Mouse (Mus musculus): ENCODE data around the gene Rufy3.

Rufy3 gene

DNA sequence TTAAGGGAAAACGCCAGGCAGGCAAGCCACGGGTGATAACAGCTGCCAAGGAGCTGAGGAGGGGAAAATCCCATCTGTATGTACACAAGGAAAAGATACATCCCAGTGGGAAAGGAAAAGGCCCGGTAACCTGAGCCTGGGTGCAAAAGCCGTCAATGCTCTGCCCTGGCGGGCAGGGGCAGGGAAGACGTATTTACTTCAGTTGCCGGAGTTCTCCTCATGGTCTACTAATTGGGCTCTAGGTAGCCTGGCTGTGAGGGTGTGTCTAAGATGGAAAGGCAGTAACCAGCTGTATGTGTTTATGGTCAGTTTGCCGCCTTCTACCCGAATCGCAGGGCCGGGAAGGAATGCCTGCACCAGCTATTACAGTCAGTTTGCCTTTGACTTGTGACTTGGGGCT, 64.3 kb downstream of the Rufy3 start:
- no peak for DNase-seq (ENCODE audit: low spot score)

DNA sequence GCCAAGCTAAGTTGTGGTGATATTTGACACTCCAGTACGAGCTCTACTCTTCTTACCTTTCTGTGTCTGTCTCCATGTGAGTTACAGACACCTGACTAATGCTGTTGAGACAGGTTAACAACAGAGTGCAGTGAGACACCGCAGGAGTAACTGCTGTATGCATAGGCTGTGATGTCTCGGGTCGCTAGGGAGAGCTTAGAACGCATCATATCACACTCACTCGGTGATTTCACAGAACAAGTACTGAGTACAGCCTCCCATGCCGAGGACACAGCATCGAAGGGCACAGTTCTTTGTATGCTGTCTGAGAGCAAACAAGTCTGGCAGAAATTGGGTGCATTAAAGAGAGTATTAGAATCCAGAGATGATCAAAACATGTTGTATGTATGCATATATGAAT, 65.1 kb downstream of the Rufy3 start:
- no peak for DNase-seq (ENCODE audit: low spot score)

DNA sequence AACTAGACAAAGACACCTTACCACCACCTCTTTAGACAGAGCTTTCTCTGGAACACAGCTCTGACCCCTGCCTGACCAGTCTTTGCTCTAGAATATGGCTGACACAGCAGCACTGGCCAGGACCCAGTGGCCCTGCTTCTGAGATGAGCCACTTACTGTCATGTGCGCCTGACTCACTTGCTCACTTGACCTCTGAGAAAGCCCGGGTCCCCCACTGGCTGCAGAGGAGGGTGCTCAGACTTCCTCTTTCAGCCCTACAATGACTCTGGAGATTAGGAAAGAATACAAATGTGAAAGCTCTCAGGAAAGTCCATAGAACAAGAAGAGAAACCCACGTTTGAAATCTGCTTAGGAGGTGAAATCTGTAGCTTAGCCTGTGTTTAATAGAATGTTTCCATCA, 66.0 kb downstream of the Rufy3 start:
- peak; percentile 53 for DNase-seq (ENCODE audit: low spot score)

GRCm38 (mm10) chr5:88631545-88631944, 66.7 kb downstream of the Rufy3 start:
- DNase-seq (ENCODE audit: low spot score), result no peak

- no peak for DNase-seq (ENCODE audit: low spot score)
These were observed 67.6 kb downstream of the Rufy3 start for GRCm38 (mm10) chr5:88632463-88632862.

GRCm38 (mm10) chr5:88634076-88634475, 69.2 kb downstream of the Rufy3 start:
- no peak for DNase-seq (ENCODE audit: low spot score)

- no peak for DNase-seq (ENCODE audit: low spot score)
These were observed 77.9 kb downstream of the Rufy3 start for GRCm38 (mm10) chr5:88642786-88643185.

DNA sequence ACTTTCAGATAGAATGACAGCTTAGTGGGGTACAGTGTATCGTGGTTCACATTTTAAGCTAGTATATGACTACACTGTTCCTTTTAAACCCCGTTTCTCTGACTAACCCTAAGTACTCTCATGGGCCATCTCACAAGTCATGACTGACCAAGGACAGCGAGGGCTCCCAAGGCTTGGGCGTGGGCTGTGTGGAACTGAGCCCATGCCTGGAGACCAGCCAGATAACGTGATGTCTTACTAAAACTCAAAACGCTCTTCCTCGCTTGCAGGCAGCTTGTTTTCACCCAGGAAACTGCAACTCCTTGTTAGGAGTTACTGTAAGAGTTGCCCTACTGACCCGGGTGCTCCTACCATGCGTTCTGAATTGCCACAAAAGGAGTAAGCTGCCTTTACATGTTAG, 78.7 kb downstream of the Rufy3 start:
- DNase-seq (ENCODE audit: low spot score), result no peak

- no peak for DNase-seq (ENCODE audit: low spot score)
These were observed 80.1 kb downstream of the Rufy3 start for GRCm38 (mm10) chr5:88644901-88645300.

DNA sequence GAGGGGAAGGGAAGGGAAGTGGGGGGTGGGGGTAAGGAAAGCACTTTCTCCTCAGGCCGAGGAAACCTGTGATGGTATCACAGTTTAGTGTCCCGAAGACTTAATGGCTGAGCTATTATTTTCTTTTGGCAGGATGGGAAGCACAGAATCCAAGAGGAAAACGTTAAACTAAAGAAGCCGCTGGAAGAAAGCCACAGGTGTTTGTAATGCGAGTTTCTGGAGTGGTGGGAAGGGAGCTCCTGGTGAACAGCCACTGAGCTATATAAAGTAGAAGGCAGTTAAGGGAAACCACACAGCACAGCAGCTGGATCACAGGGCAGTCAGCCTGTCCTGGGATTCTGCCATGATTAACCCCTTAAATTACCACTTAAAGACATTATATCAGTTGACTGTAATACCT, 80.6 kb downstream of the Rufy3 start:
- DNase-seq (ENCODE audit: low spot score), result no peak

- DNase-seq (ENCODE audit: low spot score), result no peak
These were observed 84.7 kb downstream of the Rufy3 start for GRCm38 (mm10) chr5:88649250-88650173.

GRCm38 (mm10) chr5:88652589-88652988, 87.7 kb downstream of the Rufy3 start:
- no peak for DNase-seq (ENCODE audit: low spot score)

- DNase-seq (ENCODE audit: low spot score), result no peak
These were observed 93.0 kb downstream of the Rufy3 start for GRCm38 (mm10) chr5:88657868-88658267.

DNA sequence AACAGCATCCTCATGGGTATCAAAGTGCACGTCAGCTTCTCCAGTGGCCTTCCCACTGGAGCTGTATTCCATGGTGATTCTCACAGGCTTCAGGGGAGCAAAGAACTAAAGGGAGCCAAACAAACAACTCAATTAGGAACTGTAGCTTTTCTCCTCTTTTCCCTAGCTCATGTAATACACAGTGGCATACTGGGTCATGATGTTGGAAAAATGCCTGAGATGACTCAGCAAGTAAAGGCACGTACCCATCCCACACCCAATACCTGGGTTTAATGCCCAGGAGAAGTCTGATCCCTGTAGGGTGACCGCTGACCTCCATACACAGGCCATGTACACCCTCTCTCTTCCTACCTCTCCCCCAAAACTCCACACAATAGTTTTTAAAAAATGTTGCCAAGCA, 98.3 kb downstream of the Rufy3 start:
- no peak for DNase-seq (ENCODE audit: low spot score)

- no peak for DNase-seq (ENCODE audit: low spot score)
These were observed 99.0 kb downstream of the Rufy3 start for GRCm38 (mm10) chr5:88663875-88664274.

- no peak for DNase-seq (ENCODE audit: low spot score)
These were observed 110.0 kb downstream of the Rufy3 start for GRCm38 (mm10) chr5:88674703-88675442.

- DNase-seq (ENCODE audit: low spot score), result peak; percentile 87
These were observed 110.9 kb downstream of the Rufy3 start, which contains the start of gene Grsf1 for GRCm38 (mm10) chr5:88675443-88676387. Grsf1 (minus strand) TSS chr5:88676171.

GRCm38 (mm10) chr5:88678929-88679328, 114.1 kb downstream of the Rufy3 start:
- no peak for DNase-seq (ENCODE audit: low spot score)

DNA sequence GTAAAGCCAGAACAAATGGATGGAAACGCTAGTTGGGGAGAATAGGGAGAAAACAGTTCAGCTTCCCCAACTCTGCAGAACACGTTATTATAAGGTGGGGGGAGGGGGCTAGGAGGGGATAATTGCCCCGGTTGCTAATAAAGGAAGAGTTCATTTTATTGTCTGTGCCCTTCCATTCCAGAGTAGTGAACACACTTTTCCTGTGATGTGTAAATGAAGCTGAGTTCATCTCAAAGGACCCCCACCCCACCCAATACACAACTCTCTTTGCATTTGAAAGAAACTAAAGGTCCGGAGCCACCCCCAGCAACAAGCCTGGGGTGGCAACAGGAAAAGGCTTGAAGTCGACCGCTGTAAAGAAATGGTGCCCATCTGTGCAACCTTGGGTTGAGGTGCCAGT, 114.5 kb downstream of the Rufy3 start:
- DNase-seq (ENCODE audit: low spot score), result no peak

DNA sequence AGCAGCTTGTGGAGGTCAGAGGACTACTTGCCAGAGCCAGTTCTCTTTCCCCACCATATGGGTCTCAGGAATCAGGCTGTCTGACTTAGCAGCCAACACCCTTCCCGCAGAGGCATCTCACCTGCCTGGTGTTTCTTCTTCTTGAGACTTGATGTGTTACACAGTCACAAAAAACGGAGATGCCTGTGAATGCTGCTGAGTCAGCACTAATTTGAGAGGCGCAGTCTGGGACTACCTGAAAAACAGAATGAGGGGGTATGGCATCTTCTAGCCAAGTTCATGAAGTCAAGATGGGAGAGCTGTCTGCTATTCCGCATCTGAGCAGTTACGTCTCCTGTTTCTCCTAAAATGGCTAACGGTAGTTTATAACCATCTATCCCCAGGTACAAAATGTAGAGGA, 115.7 kb downstream of the Rufy3 start:
- no peak for DNase-seq (ENCODE audit: low spot score)

- no peak for DNase-seq (ENCODE audit: low spot score)
These were observed 118.9 kb downstream of the Rufy3 start for GRCm38 (mm10) chr5:88683706-88684105.

- no peak for DNase-seq (ENCODE audit: low spot score)
These were observed 119.4 kb downstream of the Rufy3 start for GRCm38 (mm10) chr5:88684226-88684625.

All from layer of hippocampus, adult 11-12 months (tissue).